Mouse (Mus musculus) thymus, postnatal 36 days (tissue): Measurements from ENCODE around the gene Taf11.
A peak's percentile ranks its signal among the peaks of the same experiment; 100 is the strongest.

Source experiments
- DNase-seq, 2 experiments: peaks; one replicate each; pipeline ENCODE4 v3.0.0; 2022; ENCODE audit warnings: mixed read lengths in 2 of 2

The Taf11 gene

DNA sequence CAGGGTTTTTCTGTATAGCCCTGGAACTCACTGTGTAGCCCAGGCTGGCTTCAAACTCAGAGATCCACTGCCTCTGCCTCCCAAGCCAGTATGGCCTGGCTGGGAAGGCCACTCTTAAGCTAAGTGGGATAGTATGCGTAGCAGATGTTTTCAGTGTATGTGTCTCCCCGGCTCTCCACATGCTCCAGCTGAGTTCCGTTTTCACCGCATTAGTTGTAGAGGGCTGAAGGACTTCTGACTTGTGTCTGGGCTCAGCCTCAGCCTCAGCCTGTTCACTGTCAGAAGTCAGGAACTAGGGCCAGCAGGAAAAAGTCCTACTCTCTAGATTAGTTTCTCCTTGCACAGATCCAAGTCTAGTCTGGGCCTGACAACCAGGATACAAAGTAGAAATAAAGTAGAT, 6.7 kb upstream of the Taf11 start:
- DNase-seq = no peak

- DNase-seq = no peak
These were observed 5.1 kb upstream of the Taf11 start for GRCm38 (mm10) chr17:27914742-27915141.

- DNase-seq = no peak
These were observed 1.7 kb upstream of the Taf11 start for GRCm38 (mm10) chr17:27911371-27911770.

GRCm38 (mm10) chr17:27908888-27909621, 589 bp downstream of the Taf11 start, which contains the start of gene Anks1:
TSS of gene Anks1 (plus strand) at chr17:27909306.
- DNase-seq = peak; percentile 90

DNA sequence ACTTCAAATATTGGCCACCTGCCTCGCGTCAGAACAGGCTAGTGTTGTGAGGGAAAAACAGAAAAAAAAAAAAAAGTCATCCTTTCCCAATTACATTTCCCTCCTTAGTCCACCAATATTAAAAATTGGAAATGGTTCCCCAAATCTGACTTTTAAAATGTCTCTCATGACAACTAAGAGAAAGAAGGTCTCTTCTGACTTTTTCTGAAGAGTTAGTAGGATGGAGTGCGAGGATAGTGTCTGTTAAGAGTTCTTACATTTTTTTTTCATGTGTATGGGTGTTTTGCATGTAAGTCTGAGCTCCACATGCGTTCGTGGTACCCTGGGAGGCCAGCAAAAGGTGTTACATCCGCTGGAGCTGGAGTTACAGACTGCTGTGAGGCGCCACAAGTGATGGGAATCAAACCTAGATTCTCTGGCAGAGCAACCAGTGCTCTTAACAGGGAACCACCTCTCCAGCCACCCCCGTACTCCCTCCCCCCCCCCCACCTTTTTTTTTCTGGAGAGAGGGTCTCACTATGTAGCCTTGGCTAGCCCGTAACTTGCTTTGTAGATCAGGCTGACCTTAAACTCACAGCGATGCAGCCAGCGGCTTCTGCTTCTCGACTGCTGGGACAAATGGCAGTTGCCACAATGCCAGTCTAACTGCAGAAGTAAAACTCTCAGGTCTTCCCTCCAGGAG, 1.3 kb downstream of the Taf11 start:
- peak; percentile 30 to 50 for DNase-seq

- DNase-seq = peak; percentile 87 to 88
These were observed 2.0 kb downstream of the Taf11 start for GRCm38 (mm10) chr17:27907512-27908205.

GRCm38 (mm10) chr17:27886499-27887210, 23.0 kb downstream of the Taf11 start:
- DNase-seq = no peak

- no peak for DNase-seq
These were observed 25.6 kb downstream of the Taf11 start for GRCm38 (mm10) chr17:27883994-27884393.

- no peak for DNase-seq
These were observed 26.5 kb downstream of the Taf11 start for GRCm38 (mm10) chr17:27883129-27883528.

DNA sequence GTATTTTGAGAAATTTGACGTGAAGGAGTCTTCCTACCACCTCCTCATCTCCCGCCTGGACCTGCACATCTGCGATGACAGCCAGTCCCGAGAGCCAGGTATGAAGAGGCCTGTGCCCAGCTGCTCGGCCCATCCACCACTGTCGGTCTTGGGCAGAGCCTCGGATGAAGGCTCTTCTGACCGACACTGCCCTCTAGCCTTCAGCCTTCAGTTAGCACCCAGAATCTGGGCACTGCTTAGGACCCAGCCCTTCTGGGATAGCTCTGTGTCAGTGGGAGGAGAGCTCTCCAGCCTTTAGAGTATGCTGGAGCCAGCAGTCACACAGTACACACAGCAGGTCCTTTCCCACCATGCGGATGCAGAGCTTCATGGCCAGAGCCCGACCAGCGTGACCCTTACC, 28.1 kb downstream of the Taf11 start:
- no peak for DNase-seq

DNA sequence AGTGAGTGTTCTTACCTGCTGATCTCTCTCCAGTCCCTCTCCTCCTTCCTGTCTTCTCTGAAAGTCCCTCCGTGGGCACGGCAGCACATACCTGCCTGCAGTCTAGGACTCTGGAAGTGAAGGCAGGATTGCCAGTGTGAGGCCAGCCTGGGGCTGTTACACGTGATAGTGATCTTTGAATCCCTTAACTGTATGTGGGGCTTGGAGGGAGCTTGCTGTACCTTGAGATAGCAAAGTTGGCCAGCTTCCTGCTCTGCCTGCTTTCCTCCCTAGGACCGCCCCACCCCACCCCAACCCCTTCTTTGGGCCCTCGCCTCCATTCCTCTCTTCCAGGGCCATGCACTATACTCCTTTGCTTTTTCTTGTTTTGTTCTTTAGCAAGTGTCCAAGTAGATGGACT, 35.1 kb downstream of the Taf11 start:
- DNase-seq = no peak

DNA sequence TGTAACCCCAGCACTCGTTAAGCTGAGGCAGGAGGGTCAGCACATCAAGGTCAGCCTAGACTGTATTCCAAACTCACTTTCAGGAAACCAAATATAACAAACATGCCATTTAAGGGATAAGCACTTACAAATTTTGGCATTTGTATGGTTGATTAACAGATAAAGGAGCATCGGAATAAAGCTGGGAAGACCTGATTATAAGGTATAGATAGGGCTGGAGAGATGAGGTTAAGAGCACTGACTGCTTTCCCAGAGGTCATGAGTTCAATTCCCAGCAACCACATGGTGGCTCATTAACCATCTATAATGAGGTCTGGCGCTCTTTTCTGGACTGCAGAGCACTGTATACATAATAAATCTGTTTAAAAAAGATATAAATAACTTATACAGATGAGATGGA, 36.1 kb downstream of the Taf11 start:
- DNase-seq = no peak

DNA sequence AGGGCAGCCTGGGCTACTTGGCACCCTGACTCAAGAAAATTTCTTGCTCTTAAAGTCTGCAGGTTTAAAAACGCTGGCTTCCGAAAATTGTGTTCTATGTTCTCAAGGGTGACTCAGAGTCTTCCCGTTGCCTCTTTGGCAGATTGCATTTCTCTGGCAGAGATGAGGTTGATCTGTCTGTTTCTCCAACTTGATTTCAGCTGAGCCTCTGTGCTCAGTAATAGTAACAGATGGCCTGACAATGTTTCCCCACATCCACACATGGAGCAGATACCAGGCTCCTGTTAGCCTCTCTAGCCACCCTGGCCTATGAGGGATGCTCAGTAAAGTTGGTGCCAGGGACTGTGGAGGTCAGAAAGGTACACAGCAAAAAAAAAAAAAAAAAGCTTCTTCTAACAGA, 37.8 kb downstream of the Taf11 start:
- DNase-seq = no peak

DNA sequence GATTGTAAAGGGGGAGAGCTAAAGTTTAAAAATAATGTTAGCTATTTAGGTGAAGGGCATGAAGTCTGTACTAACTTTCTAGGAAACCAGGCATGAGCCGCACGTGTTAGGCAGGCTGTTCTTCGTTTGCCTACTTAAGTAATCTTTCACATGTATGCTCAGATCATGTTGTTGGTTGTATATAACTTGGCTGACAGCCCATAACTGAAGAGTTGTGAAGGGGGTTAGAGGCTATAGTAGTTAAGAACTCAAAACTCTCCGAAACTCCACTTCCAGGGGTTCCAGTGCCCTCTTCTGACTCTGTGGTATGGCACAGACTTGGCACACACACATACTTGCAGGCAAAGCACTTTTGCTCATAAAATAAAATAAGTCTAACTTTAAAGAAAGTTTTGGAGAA, 42.9 kb downstream of the Taf11 start:
- DNase-seq = no peak

DNA sequence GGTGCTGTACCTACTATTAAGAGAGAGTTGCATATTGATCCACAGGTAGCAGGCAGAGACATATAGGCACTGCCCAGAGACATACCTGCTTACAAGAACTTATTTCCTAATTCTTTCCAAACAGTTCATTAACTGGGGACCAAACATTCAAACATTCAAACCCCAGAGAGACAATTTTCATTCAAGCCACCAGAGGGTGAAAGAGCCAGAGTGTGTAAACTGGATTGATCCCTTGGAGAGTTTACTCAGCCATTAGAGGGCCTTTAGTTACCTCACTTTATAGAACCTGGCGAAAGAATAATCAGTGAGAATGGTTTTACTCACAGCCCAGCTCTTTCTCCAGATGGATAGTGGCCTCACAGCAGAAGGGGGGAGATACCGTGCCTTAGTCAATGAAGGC, 44.2 kb downstream of the Taf11 start:
- DNase-seq = no peak

- DNase-seq = no peak
These were observed 50.5 kb downstream of the Taf11 start for GRCm38 (mm10) chr17:27859131-27859530.

GRCm38 (mm10) chr17:27857649-27858475, 51.8 kb downstream of the Taf11 start:
- DNase-seq = no peak

- peak in 1 of 2 experiments; percentile 18 for DNase-seq
These were observed 52.6 kb downstream of the Taf11 start for GRCm38 (mm10) chr17:27856798-27857648.

DNA sequence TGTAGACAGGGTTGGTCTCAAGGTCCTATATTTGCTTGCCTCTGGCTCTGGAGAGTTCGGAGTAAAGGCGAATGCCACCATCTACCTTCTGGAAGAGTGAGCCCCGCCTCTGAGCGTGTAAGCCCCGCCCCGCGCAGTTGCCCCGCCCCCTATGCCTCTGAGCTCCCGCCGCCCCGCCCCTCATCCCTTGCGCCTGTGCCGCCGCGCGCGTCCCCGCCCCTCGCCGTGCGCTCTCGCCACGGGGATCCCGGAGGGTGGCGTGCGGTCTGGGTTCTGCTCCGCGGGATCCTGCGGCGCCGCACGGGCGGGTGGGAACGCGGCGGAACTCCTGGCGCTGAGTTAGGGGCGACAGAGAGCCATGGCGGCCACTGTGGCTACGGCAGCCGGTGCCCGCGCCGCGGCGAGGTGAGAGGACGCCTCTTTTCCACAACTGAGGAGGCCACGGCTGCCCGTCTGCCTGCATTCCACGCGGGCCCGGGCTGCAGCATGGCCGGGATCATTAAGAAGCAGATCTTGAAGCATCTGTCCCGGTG, 53.3 kb downstream of the Taf11 start, which contains the start of gene Uhrf1bp1:
Uhrf1bp1 (plus strand) TSS at position 177 of the 533 bp plus-strand sequence.
- DNase-seq = peak; percentile 71 to 78
